Mouse (Mus musculus): ENCODE measurements around the gene Rreb1.
A peak's percentile ranks its signal among the peaks of the same experiment; 100 is the strongest.

Gene Rreb1

GRCm38 (mm10) chr13:37779251-37779667, 1.1 kb downstream of the Rreb1 start:
- no peak for DNase-seq (ENCODE audit: low spot score)

- DNase-seq (ENCODE audit: low spot score) = no peak
These were observed 3.4 kb downstream of the Rreb1 start for GRCm38 (mm10) chr13:37781557-37781956.

DNA sequence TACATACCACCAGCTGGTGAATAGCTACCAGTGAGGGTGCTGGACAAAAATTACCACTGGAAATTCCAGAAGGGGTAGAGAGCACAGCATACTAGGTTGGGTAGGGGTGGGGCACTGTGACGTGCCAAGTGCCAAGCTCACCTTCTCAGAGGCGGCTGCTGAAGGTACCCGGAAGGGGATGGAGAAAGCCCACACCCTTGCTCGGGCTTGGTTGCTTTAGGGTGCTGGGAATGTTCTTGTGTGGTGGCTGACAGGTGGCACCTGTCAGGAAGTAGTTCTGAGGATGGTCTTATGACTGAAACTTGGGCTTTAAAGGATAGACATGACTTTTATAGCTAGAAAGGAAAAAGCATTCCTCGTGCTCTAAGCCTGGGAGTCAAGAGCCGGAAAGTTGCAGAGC, 3.9 kb downstream of the Rreb1 start:
- DNase-seq (ENCODE audit: low spot score) = no peak

DNA sequence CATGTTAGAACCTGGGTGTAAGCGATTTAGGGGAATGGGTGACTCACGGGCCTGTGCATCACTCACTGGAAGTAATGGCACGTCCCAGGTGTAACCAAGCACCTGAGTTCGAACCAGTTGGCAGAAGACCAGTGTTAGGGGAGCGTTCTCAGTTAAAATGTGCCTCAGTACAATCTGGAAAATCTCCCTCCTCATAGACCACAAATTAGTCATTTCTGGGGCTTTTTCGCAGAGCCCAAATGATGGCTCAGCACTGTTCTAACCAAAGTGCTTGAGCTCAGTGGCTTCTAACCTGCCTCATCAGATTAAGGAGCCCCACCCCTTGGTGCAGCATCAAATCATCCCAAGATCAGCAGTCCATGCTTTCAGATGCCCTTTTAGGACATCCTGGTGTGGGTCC, 5.5 kb downstream of the Rreb1 start:
- no peak for DNase-seq (ENCODE audit: low spot score)

GRCm38 (mm10) chr13:37784226-37784625, 6.0 kb downstream of the Rreb1 start:
- peak; percentile 13 for DNase-seq (ENCODE audit: low spot score)

GRCm38 (mm10) chr13:37792739-37793336, 14.6 kb downstream of the Rreb1 start:
- DNase-seq (ENCODE audit: low spot score) = no peak

- no peak for DNase-seq (ENCODE audit: low spot score)
These were observed 20.6 kb downstream of the Rreb1 start for GRCm38 (mm10) chr13:37798811-37799210.

DNA sequence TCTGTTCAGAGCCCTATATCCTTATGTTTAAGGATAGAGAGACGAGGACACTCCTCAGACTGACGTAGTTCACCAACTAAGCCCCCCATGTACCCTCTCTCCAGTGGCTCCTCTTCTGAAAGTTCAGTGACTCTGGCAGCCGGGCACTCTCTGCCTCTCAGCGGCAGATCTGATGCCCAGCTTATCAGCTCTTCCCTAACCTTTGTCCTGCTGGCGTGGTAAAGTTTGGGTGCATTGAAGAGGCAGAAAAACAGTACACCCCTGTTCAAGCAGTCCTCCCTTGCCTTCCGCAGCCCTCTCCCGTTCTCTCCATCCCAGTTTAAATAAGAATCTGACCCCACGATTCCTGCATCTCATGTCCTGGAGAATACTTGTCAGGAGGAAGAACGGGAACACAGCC, 21.2 kb downstream of the Rreb1 start:
- DNase-seq (ENCODE audit: low spot score) = no peak

GRCm38 (mm10) chr13:37801101-37802075, 23.2 kb downstream of the Rreb1 start:
- no peak for DNase-seq (ENCODE audit: low spot score)

GRCm38 (mm10) chr13:37802246-37803003, 24.2 kb downstream of the Rreb1 start:
- DNase-seq (ENCODE audit: low spot score) = no peak

GRCm38 (mm10) chr13:37803244-37803643, 25.0 kb downstream of the Rreb1 start:
- DNase-seq (ENCODE audit: low spot score) = no peak

DNA sequence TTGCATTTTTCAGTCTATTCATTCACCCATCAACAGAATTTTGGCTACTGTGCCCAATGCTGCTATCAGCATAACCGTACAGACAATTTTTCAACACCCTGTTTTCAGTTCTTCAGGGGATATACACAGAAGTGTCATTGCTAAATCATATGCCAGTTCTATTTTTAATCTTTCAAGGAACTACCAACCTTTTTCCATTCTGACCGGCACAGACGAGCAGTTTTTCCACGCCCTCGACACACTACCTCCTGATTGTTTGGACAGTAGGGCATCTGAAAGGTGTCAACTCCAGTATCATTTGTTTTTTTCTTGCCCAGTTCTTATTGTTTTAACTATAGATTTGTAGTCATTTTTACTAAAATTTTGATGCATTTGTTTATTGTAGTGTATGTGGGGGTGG, 25.8 kb downstream of the Rreb1 start:
- no peak for DNase-seq (ENCODE audit: low spot score)

DNA sequence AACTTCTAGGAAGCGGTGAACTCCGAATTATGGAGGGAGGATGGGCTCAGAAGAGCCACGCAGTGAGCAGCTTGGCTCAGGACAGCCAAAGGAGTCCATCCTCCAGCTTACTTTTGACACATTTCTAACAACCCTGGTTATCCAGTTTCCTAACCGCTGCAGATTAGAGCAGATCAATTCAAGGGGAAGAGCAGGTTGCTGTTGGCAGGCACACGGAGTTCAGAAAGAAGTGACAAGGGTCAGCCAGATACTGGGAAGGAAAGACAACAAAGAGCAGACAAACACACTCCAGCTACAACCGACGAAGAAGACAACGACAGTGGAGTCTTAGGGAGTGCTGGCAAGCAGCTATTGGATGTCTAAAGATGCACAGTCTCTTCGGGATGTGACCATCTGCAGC, 36.8 kb downstream of the Rreb1 start:
- DNase-seq (ENCODE audit: low spot score) = no peak

- DNase-seq (ENCODE audit: low spot score) = no peak
These were observed 38.5 kb downstream of the Rreb1 start for GRCm38 (mm10) chr13:37816736-37817135.

GRCm38 (mm10) chr13:37821413-37821812, 43.2 kb downstream of the Rreb1 start:
- DNase-seq (ENCODE audit: low spot score) = no peak

GRCm38 (mm10) chr13:37824331-37824920, 46.2 kb downstream of the Rreb1 start:
- DNase-seq (ENCODE audit: low spot score) = no peak

DNA sequence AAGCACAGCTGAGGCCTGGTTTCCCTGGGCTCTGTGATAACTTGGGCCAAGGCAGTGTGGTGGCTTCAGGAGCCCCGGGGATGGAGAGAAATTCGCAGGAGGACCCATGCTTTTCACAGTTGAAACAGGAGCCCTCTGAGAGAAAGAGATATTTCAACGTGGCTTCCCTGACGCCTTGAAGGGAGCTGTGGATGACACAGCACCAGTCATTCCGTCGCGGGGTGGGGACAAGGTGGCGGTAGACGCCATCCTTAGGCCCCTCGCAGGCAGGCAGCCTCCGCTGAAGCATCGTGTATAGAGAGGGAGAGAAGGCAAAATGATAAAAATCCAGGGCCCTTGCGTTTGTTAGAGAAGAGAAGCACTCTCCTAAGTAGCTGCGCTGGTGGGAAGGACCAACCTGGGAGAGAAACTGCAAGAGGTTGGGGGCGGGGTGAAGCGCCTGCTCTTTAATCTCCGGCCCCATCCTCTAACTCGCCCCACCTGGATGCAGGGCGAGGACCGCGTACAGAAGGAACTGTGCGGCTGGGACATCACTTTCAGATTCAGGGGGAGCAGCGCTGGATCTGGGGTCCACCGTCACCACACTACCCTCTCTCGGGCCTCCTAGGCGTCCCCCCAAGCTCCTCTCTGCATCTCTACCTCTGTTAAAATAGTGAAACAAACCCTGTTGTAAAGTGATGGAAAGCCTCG, 46.9 kb downstream of the Rreb1 start:
- DNase-seq (ENCODE audit: low spot score) = no peak

- peak; percentile 63 for DNase-seq (ENCODE audit: low spot score)
These were observed 47.6 kb downstream of the Rreb1 start for GRCm38 (mm10) chr13:37825646-37826280.

GRCm38 (mm10) chr13:37826281-37826993, 48.2 kb downstream of the Rreb1 start:
- peak; percentile 71 for DNase-seq (ENCODE audit: low spot score)

DNA sequence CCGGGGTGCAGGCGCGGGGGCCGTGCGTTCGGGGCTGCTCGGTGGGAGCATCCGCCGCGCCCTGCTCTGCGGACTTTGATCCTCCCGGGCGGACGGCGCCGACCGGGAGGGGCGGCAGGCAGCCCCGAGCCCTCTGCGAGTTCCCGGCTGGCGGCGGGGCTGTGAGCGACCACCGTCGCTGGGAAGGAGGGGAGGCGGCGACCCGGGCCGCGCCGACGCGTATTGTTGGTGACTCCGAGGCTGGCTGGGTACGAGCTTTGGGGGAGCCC, 48.7 kb downstream of the Rreb1 start:
- no peak for DNase-seq (ENCODE audit: low spot score)

Data from urinary bladder, postnatal 14 days (tissue).